Mouse (Mus musculus) intestine, embryonic 15.5 days (tissue): ENCODE measurements at regions not wholly inside any gene's neighbourhood (a gene's known extent, or its start where the extent isn't known, plus 50 kb on each side); places are given as distances from the start of the nearest gene placed in this dataset.

Experiments
- ATAC-seq: fragments of 200-750 bp; cut with Nextera tagmentation; 2 replicates; pipeline ENCODE4 v1.8.0; 2017; ENCODE audit warnings: moderate TSS enrichment, moderate library complexity
- H3K27ac ChIP-seq: fragments of 300-500 bp; sonication (generic); 2 replicates; pipeline ENCODE4 v1.5.1; 2015; ENCODE audit warnings: mild to moderate bottlenecking, inconsistent platforms
- H3K27me3 ChIP-seq: fragments of 300-500 bp; sonication (generic); replicated peaks from 2 replicates; pipeline ENCODE4 v1.6.1; 2015; ENCODE audit warnings: inconsistent platforms
- H3K36me3 ChIP-seq: fragments of 300-500 bp; sonication (generic); 2 replicates; pipeline ENCODE4 v1.6.1; 2015; ENCODE audit warnings: inconsistent platforms
- H3K4me1 ChIP-seq: fragments of 300-500 bp; sonication (generic); replicated peaks from 2 replicates; pipeline ENCODE4 v1.6.1; 2015; ENCODE audit warnings: inconsistent platforms
- H3K4me2 ChIP-seq: fragments of 300-500 bp; sonication (generic); replicated peaks from 2 replicates; pipeline ENCODE4 v1.6.1; 2015; ENCODE audit warnings: mild to moderate bottlenecking, inconsistent platforms
- H3K4me3 ChIP-seq: fragments of 300-500 bp; sonication (generic); replicated peaks from 2 replicates; pipeline ENCODE4 v1.5.1; 2015; ENCODE audit warnings: inconsistent platforms
- H3K9ac ChIP-seq: fragments of 300-500 bp; sonication (generic); 2 replicates; pipeline ENCODE4 v1.6.1; 2015; ENCODE audit warnings: inconsistent platforms
- H3K9me3 ChIP-seq: fragments of 300-500 bp; sonication (generic); 2 replicates; pipeline ENCODE4 v1.6.1; 2016; ENCODE audit warnings: inconsistent platforms
- WGBS: fragments of 180-500 bp; shearing (Covaris S2); methylation state at CpG from one replicate; pipeline ENCODE4 v1.1.7; 2015; 5-methylcytosine and 5-hydroxymethylcytosine counted together

DNA sequence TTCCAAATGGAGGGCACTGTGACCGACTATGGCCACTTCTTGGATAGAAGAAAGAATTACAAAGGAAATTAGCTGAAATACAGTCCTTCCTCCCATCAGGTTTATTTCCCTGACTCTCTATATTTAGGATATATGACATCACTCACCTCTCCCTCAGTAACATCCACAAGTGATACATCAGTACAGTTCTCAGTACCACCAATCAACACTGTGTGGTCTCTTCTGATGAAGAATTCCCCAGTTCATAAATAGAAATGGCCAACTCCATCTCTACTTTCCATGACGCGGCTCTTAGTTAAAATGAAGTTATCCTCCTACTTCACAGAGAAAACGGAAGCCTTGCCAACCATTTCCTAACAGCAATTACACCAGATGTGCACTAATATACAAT lies 208.3 kb upstream of the Dio2 start:
- Histone ChIP-seq H3K27ac (no peak overlapping the region), H3K9me3 (no peaks in the 10 kb centered on the region), H3K4me2 (no peak overlapping the region), H3K9ac (no peak overlapping the region), H3K4me3 (no peak overlapping the region), H3K27me3 (no peaks in the 10 kb centered on the region), H3K36me3 (no peaks in the 10 kb centered on the region), H3K4me1 (no peaks in the 10 kb centered on the region)
- ATAC-seq, result no peak
- 90% methylated on average over 4 of the region's 4 CpGs for WGBS

DNA sequence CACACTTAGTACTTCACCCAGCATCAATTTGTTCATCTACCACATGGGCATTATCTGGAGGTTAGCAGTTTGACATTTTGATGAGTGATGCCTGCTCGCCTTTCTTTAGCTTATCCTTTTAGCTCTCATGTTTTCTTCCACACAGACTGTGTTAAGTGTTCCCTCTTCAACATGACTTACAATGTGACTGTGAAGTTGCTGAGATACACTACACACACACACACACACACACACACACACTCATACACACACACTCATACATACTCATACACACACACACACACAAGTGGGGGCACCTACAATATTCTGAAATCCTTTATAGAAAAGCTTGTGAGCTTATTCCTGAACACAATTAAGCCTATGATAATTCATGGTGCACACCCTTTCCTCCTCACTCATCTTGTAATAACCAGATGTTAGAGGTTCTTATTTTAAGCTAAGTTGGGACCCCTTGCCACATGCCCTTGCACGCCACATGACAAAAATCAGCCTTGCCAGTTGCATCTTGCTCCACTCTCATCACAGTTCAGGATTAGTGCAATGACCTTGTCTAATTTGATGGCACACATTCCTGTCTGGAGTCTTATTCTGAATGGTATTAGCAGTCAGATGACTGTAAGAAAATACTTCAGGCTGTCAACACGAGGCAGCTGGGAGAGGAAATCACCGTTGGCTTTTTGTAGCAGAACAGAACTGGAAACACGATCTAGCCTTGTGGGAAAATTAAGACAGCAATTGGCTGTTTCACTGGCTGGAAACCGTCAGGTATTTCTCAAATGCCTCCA lies 207.7 kb upstream of the Dio2 start:
- no peak overlapping the region for H3K9ac ChIP-seq
- ATAC-seq, result no peak
- no peaks in the 10 kb centered on the region for H3K4me1 ChIP-seq
- no peak overlapping the region for H3K27ac ChIP-seq
- WGBS, result 74% methylated on average over 6 of the region's 6 CpGs
- no peaks in the 10 kb centered on the region for H3K36me3 ChIP-seq
- no peak overlapping the region for H3K4me3 ChIP-seq
- no peaks in the 10 kb centered on the region for H3K9me3 ChIP-seq
- H3K4me2 ChIP-seq, result no peak overlapping the region
- no peaks in the 10 kb centered on the region for H3K27me3 ChIP-seq

- H3K27me3 ChIP-seq, result no peaks in the 10 kb centered on the region
- 92% methylated on average over 8 of the region's 8 CpGs for WGBS
These were observed 194.4 kb upstream of the Dio2 start for GRCm38 (mm10) chr12:90932684-90933083.

DNA sequence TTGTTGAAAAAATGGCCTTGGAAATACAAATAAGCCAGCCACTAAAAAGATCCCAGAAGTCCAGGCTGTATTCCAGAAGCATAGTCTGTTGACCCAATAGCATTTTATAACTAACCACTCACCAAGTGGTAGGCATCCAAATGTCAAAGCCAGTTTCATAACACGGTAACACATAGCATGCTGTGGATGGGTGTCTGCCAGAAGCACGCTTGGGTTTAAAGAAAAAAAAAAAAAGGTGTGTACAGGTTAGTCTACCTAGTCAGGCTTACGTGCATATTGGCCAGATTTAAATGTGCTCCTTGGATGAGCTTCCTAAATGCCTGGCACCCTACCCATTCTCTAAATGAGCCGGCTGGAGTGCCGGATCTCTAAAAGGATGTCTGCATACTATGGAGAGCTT lies 194.0 kb upstream of the Dio2 start:
- WGBS, result 97% methylated on average over 5 of the region's 5 CpGs
- no peak overlapping the region for H3K9ac ChIP-seq

More at GRCm38 (mm10) chr12:90932684-90933083, 194.4 kb upstream of the Dio2 start:
- Histone ChIP-seq H3K36me3 (no peaks in the 10 kb centered on the region), H3K9ac (no peak overlapping the region), H3K9me3 (no peaks in the 10 kb centered on the region), H3K4me1 (no peaks in the 10 kb centered on the region), H3K27ac (no peak overlapping the region), H3K4me2 (no peak overlapping the region), H3K4me3 (no peak overlapping the region)
- no peak for ATAC-seq

GRCm38 (mm10) chr12:90930091-90930715 lies 192.0 kb upstream of the Dio2 start:
- WGBS, result 66% methylated on average over 6 of the region's 6 CpGs
- Histone ChIP-seq H3K27ac (no peak overlapping the region), H3K4me1 (no peaks in the 10 kb centered on the region), H3K9me3 (no peaks in the 10 kb centered on the region), H3K4me3 (no peak overlapping the region), H3K27me3 (no peaks in the 10 kb centered on the region), H3K36me3 (no peaks in the 10 kb centered on the region), H3K9ac (no peak overlapping the region), H3K4me2 (no peak overlapping the region)
- no peak for ATAC-seq

More for the DNA sequence above, 194.0 kb upstream of the Dio2 start:
- Histone ChIP-seq H3K9me3 (no peaks in the 10 kb centered on the region), H3K27me3 (no peaks in the 10 kb centered on the region), H3K27ac (no peak overlapping the region), H3K36me3 (no peaks in the 10 kb centered on the region), H3K4me1 (no peaks in the 10 kb centered on the region), H3K4me3 (no peak overlapping the region), H3K4me2 (no peak overlapping the region)
- no peak for ATAC-seq

GRCm38 (mm10) chr12:90923603-90924002 lies 185.4 kb upstream of the Dio2 start:
- Histone ChIP-seq H3K4me1 (no peaks in the 10 kb centered on the region), H3K4me2 (no peak overlapping the region), H3K9ac (no peak overlapping the region), H3K27me3 (no peaks in the 10 kb centered on the region), H3K36me3 (no peaks in the 10 kb centered on the region), H3K4me3 (no peak overlapping the region), H3K27ac (no peak overlapping the region), H3K9me3 (no peaks in the 10 kb centered on the region)
- WGBS, result 85% methylated on average over 2 of the region's 2 CpGs
- no peak for ATAC-seq

GRCm38 (mm10) chr12:90923148-90923547 lies 184.9 kb upstream of the Dio2 start:
- H3K36me3 ChIP-seq, result no peaks in the 10 kb centered on the region
- WGBS, result 82% methylated on average over 3 of the region's 3 CpGs
- no peak overlapping the region for H3K9ac ChIP-seq
- H3K27me3 ChIP-seq, result no peaks in the 10 kb centered on the region
- no peaks in the 10 kb centered on the region for H3K9me3 ChIP-seq
- no peak overlapping the region for H3K4me3 ChIP-seq
- no peak overlapping the region for H3K27ac ChIP-seq
- ATAC-seq, result no peak
- H3K4me1 ChIP-seq, result no peaks in the 10 kb centered on the region
- no peak overlapping the region for H3K4me2 ChIP-seq

GRCm38 (mm10) chr12:90921227-90921626 lies 183.0 kb upstream of the Dio2 start:
- Histone ChIP-seq H3K9ac (no peak overlapping the region), H3K36me3 (no peaks in the 10 kb centered on the region), H3K4me1 (no peaks in the 10 kb centered on the region), H3K4me2 (no peak overlapping the region), H3K27ac (no peak overlapping the region), H3K27me3 (no peaks in the 10 kb centered on the region), H3K9me3 (no peaks in the 10 kb centered on the region), H3K4me3 (no peak overlapping the region)
- no peak for ATAC-seq
- 82% methylated on average over 4 of the region's 4 CpGs for WGBS

DNA sequence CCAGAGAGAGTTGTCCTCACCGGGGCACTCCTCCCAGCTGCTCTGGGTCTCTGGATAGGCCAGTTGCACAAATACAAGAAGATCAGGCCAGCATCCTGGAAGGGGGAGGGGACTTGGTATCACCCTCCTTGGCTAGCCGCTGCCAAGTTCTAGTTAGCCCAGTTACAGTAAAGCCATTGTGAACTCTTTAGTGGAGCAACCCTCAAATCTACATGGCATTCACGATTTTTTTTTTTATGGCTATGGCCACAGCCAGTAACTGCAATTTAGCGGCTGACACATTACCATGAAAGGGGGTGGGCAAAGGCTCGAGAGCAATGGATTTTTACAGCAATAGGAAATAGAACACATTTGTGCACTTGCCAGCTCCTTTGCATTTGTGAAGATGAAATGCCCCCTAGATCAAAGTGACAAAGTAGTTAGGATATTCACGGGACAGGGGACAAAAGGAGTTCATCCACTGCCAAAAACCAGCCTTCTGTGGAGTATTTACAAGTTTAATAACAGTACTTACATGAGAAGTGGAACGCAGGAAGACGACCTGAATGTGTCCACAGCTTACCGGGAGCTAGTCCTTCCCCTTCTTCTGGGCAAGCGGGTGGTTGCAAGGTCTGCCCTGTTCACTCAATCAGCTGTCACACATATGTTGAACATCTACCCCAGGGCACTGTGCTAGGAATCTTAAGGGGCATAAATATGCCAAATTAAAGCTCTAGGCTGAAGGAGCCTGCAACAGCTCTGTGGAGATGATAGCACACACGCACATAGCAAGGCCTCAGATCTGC lies 177.9 kb upstream of the Dio2 start:
- Histone ChIP-seq H3K4me3 (no peak overlapping the region), H3K27ac (no peak overlapping the region), H3K9me3 (no peaks in the 10 kb centered on the region), H3K9ac (no peak overlapping the region), H3K4me2 (no peak overlapping the region), H3K4me1 (no peaks in the 10 kb centered on the region), H3K27me3 (no peaks in the 10 kb centered on the region), H3K36me3 (no peaks in the 10 kb centered on the region)
- ATAC-seq, result no peak
- 78% methylated on average over 11 of the region's 11 CpGs for WGBS

DNA sequence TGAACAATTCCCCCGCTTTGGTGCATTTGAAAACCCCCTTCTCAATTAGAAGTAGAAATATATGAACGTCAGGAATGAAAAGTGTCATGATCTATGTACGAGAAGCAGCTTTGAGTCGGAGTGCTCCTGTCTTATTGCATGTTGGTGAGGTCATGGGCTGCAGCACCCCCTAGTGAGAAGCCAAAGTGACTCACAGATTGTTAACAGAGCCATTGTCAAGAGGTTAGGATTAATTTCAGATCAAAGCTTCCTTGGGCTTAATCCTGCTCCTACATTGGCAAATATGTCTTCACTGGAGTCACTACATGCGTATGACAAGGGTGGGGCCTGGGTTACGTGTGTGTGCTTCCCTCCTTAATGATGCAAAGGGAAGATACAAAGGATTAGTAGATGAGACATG lies 165.8 kb upstream of the Dio2 start:
- no peak overlapping the region for H3K27ac ChIP-seq

DNA sequence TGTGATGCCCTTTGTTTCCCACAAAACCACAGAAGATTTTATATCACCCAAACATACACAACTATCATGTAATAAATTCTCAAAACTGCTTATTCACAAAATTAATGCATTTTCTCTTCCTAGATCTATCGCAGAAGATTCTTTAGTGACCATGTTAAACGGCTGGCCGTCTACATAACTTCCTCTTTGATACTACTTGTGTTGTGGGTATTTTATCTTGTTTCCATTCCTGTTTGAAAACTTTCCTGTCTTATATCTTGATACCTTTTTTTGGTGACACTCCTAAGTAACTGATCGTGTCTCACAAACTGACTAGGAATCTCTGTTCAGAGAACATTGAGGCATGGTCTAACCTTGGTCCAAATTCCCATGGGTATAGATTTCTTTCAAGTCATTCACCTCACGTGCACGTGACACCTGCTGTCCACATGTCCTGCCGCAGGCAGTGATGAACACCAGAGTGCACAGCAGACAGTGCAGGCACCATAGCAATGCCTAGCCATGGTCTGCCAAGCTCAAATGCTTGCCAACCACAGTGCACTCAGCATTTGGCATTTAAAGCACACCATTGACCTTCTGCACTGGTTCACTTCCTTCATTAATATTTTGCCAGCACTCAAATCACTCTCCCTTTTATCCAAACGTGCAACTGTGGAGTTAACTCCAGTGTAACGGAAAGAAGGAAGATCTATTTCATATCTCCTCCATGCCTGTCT lies 155.6 kb upstream of the Dio2 start:
- Histone ChIP-seq H3K4me3 (no peak overlapping the region), H3K27ac (no peak overlapping the region), H3K9me3 (no peaks in the 10 kb centered on the region), H3K4me1 (no peaks in the 10 kb centered on the region), H3K4me2 (no peak overlapping the region), H3K9ac (no peak overlapping the region), H3K27me3 (no peaks in the 10 kb centered on the region), H3K36me3 (no peaks in the 10 kb centered on the region)
- ATAC-seq, result no peak
- 82% methylated on average over 9 of the region's 9 CpGs for WGBS

More for the DNA sequence above, 165.8 kb upstream of the Dio2 start:
- no peak for ATAC-seq
- H3K4me1 ChIP-seq, result no peaks in the 10 kb centered on the region
- no peaks in the 10 kb centered on the region for H3K27me3 ChIP-seq
- H3K9me3 ChIP-seq, result no peaks in the 10 kb centered on the region
- no peaks in the 10 kb centered on the region for H3K36me3 ChIP-seq
- no peak overlapping the region for H3K9ac ChIP-seq
- H3K4me3 ChIP-seq, result no peak overlapping the region
- 67% methylated on average over 6 of the region's 6 CpGs for WGBS
- H3K4me2 ChIP-seq, result no peak overlapping the region
